Mouse (Mus musculus): ENCODE results near the gene Bod1l. TPM values are rescaled to one million over a fixed set of nuclear protein-coding genes. Genes with fewer than 3 reads are reported as not detected.

The Bod1l gene
- total and polyA plus RNA-seq, 3 experiments, result 20.7 to 472 (median 23.8) TPM

GRCm38 (mm10) chr5:41756396-41756795 lies 87.7 kb downstream of the Bod1l start:
- Histone ChIP-seq H3K27ac (ENCODE audit: control insufficient read depth, low read depth, low read length) (no peak overlapping the region; the same call in 1 of the 2 replicates), H3K79me2 (ENCODE audit: control insufficient read depth, insufficient read depth, low read length, poor library complexity) (no peaks in the 10 kb centered on the region), H3K9me3 (replicated peaks; ENCODE audit: insufficient read depth, low read length) (no peaks in the 10 kb centered on the region), H3K27me3 (ENCODE audit: control insufficient read depth in 1 of 2, insufficient read depth in 2 of 2, low read length in 2 of 2) (no peaks in the 10 kb centered on the region), H3K36me3 (ENCODE audit: control insufficient read depth in 1 of 2, insufficient read depth in 2 of 2, low read length in 2 of 2) (peaks cover 0 to 7% of the 10 kb centered on the region in 2 experiments; a peak in 2 of 4 replicates), H3K9ac (ENCODE audit: control insufficient read depth, low read depth, low read length, poor library complexity, severe bottlenecking) (no peak overlapping the region), H3K4me3 (ENCODE audit: control insufficient read depth in 1 of 2, insufficient read depth in 1 of 2, low read depth in 2 of 2, low read length in 2 of 2) (no peak overlapping the region), H3K4me1 (ENCODE audit: control insufficient read depth in 1 of 2, insufficient read depth in 2 of 2, low read length in 2 of 2) (peaks cover 5 to 6% of the 10 kb centered on the region in 2 experiments; a peak in 2 of 4 replicates)
- DNase-seq (ENCODE audit: low read depth, low spot score), result no peak
- TF ChIP-seq RAD21 (IDR thresholded peaks at IDR 0.05; ENCODE audit: low read depth, low read length) (no peak), MEF2A (IDR thresholded peaks at IDR 0.05; ENCODE audit: extremely low read depth, insufficient replicate concordance, low read depth, low read length, poor library complexity, severe bottlenecking) (no peak), E2F4 (IDR thresholded peaks at IDR 0.05; ENCODE audit: borderline replicate concordance, low read depth, low read length) (no peak), MAZ (IDR thresholded peaks at IDR 0.05; ENCODE audit: low read depth, low read length) (no peak), EP300 (IDR thresholded peaks at IDR 0.05; ENCODE audit: low read depth in 1 of 2, low read length in 2 of 2) (peak in 1 of 2 experiments; percentile 35; a peak in 1 of 4 replicates)

DNA sequence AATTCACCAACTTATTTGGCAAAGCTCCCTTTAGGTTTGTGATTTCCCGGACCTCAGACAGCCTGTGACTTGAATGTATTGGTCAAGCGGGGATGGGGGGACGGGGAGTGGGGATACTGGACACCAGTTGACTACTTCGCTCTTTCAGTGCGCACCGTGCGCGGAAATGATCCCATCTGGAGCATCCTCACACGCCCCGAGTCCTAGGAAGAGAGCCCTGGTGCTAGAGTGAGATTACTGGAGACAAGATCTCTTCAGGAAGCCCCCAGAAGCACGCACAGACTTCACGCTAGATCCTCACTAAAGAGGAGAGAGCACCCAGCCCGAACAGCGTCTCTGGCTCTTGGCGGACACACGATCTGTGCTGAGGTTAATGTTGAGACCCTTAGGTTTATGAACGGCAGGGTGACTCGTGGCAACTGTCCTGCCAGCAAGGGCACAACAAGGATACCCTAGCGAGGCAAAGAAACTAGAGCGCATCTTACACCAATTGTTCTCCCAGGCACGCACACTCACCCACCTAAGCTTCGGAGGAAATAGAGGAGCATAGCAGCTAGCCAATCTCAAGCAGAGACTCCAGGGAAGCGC lies 88.6 kb downstream of the Bod1l start:
- no peak for TF ChIP-seq USF2 (IDR thresholded peaks at IDR 0.05; ENCODE audit: borderline replicate concordance in 1 of 2, insufficient read depth in 1 of 2, low read depth in 1 of 2, low read length in 2 of 2)
- TF ChIP-seq TAL1 (IDR thresholded peaks at IDR 0.05; ENCODE audit: low read length), result no peak
- no peak for TF ChIP-seq ZNF384 (IDR thresholded peaks at IDR 0.05; ENCODE audit: low read depth, low read length)
- TF ChIP-seq MYB (IDR thresholded peaks at IDR 0.05; ENCODE audit: low read depth, low read length), result no peak
- no peak for TF ChIP-seq MAX (IDR thresholded peaks at IDR 0.05; ENCODE audit: low read length)
- TF ChIP-seq POLR2AphosphoS5 (IDR thresholded peaks at IDR 0.05; ENCODE audit: borderline replicate concordance, low read depth, low read length), result no peak
- TF ChIP-seq ETS1 (IDR thresholded peaks at IDR 0.05; ENCODE audit: low read depth, low read length), result no peak
- TF ChIP-seq POLR2A (IDR thresholded peaks at IDR 0.05; ENCODE audit: control insufficient read depth in 1 of 2, insufficient read depth in 1 of 2, low read depth in 1 of 2, low read length in 2 of 2, poor library complexity in 1 of 2), result no peak
- no peak for TF ChIP-seq HCFC1 (IDR thresholded peaks at IDR 0.05; ENCODE audit: low read depth, low read length)
- TF ChIP-seq NELFE (IDR thresholded peaks at IDR 0.05; ENCODE audit: low read depth, low read length), result no peak
- TF ChIP-seq NRF1 (IDR thresholded peaks at IDR 0.05; ENCODE audit: insufficient read depth, low read depth, low read length, poor library complexity, severe bottlenecking), result no peak
- TF ChIP-seq SIN3A (IDR thresholded peaks at IDR 0.05; ENCODE audit: low read length), result no peak
- no peak for TF ChIP-seq MXI1 (IDR thresholded peaks at IDR 0.05; ENCODE audit: low read depth, low read length)
- TF ChIP-seq ZKSCAN1 (IDR thresholded peaks at IDR 0.05; ENCODE audit: low read depth, low read length), result no peak

More for the DNA sequence above, 88.6 kb downstream of the Bod1l start:
- H3K27ac ChIP-seq (ENCODE audit: control insufficient read depth, low read depth, low read length), result no peak overlapping the region
- H3K36me3 ChIP-seq (ENCODE audit: control insufficient read depth in 1 of 2, insufficient read depth in 2 of 2, low read length in 2 of 2), result peaks cover 0 to 7% of the 10 kb centered on the region in 2 experiments; a peak in 2 of 4 replicates
- no peak overlapping the region for H3K9ac ChIP-seq (ENCODE audit: control insufficient read depth, low read depth, low read length, poor library complexity, severe bottlenecking)
- H3K4me3 ChIP-seq (ENCODE audit: control insufficient read depth in 1 of 2, insufficient read depth in 1 of 2, low read depth in 2 of 2, low read length in 2 of 2), result no peak overlapping the region
- no peak for DNase-seq (ENCODE audit: low read depth, low spot score)
- peaks cover 5 to 6% of the 10 kb centered on the region in 2 experiments; a peak in 2 of 4 replicates for H3K4me1 ChIP-seq (ENCODE audit: control insufficient read depth in 1 of 2, insufficient read depth in 2 of 2, low read length in 2 of 2)
- no peaks in the 10 kb centered on the region for H3K27me3 ChIP-seq (ENCODE audit: control insufficient read depth in 1 of 2, insufficient read depth in 2 of 2, low read length in 2 of 2)
- no peaks in the 10 kb centered on the region for H3K9me3 ChIP-seq (replicated peaks; ENCODE audit: insufficient read depth, low read length)
- no peaks in the 10 kb centered on the region for H3K79me2 ChIP-seq (ENCODE audit: control insufficient read depth, insufficient read depth, low read length, poor library complexity)
